Mouse (Mus musculus) CD8-positive naive resting alpha-beta T cell, adult 2 months (primary cell): Measurements from ENCODE around the gene Mrps18c.

Experiments used
- DNase-seq, 2 experiments: peaks; one replicate each; pipeline ENCODE4 v3.0.0; 2022; ENCODE audit warnings: low read depth in 2 of 2, low spot score in 2 of 2

Gene Mrps18c

GRCm38 (mm10) chr5:100825975-100826374, 27.5 kb downstream of the Mrps18c start:
- no peak for DNase-seq

- no peak for DNase-seq
Observed at GRCm38 (mm10) chr5:100826531-100826930, 28.1 kb downstream of the Mrps18c start.

- DNase-seq = no peak
Observed at GRCm38 (mm10) chr5:100828701-100829100, 30.3 kb downstream of the Mrps18c start.

- no peak for DNase-seq
Observed at GRCm38 (mm10) chr5:100832680-100833079, 34.3 kb downstream of the Mrps18c start.

- DNase-seq = no peak
Observed at GRCm38 (mm10) chr5:100833841-100834240, 35.4 kb downstream of the Mrps18c start.

- no peak for DNase-seq
Observed at GRCm38 (mm10) chr5:100835862-100836538, 37.6 kb downstream of the Mrps18c start.

- DNase-seq = no peak
Observed at GRCm38 (mm10) chr5:100837907-100838306, 39.5 kb downstream of the Mrps18c start.

- no peak for DNase-seq
Observed at GRCm38 (mm10) chr5:100844485-100844884, 46.1 kb downstream of the Mrps18c start.

GRCm38 (mm10) chr5:100845485-100845847, 47.0 kb downstream of the Mrps18c start, which contains the start of gene Gpat3:
TSS of gene Gpat3 (plus strand) at chr5:100845713.
- peak in 1 of 2 experiments; percentile 6 for DNase-seq

- DNase-seq = peak; percentile 34 to 43
Observed at GRCm38 (mm10) chr5:100845848-100846598, 47.6 kb downstream of the Mrps18c start.

GRCm38 (mm10) chr5:100846599-100846920, 48.1 kb downstream of the Mrps18c start:
- no peak for DNase-seq

- DNase-seq = no peak
Observed at GRCm38 (mm10) chr5:100847143-100847542, 48.7 kb downstream of the Mrps18c start.

- no peak for DNase-seq
Observed at GRCm38 (mm10) chr5:100853963-100854362, 55.5 kb downstream of the Mrps18c start.
